Mouse (Mus musculus) cerebellum, adult 9-11 months (tissue): ENCODE results near the gene Tbx1.
"Not testable (repeated sequence)": the region's sequence is repeated elsewhere in the genome, so short reads cannot be mapped to it uniquely, and the experiment has no call there.

Experiments
- DNase-seq: peaks from one replicate; pipeline ENCODE4 v3.0.0; 2022

Gene Tbx1

GRCm38 (mm10) chr16:18543151-18543829 lies 47.2 kb downstream of the Tbx1 start:
- DNase-seq: no peak

- DNase-seq: no peak
Measured at GRCm38 (mm10) chr16:18539281-18539680, 51.2 kb downstream of the Tbx1 start.

- no peak for DNase-seq
Measured at GRCm38 (mm10) chr16:18537407-18537990, 53.0 kb downstream of the Tbx1 start.

- DNase-seq: not testable (repeated sequence)
Measured at GRCm38 (mm10) chr16:18533061-18533460, 57.4 kb downstream of the Tbx1 start.
